Mouse (Mus musculus): Measurements from ENCODE around the gene Zfp768.
A peak's percentile ranks its signal among the peaks of the same experiment; 100 is the strongest.
"Not testable (repeated sequence)": the region's sequence is repeated elsewhere in the genome, so short reads cannot be mapped to it uniquely, and the experiment has no call there.

Zfp768 gene

GRCm38 (mm10) chr7:127345512-127346325 is at the start of gene Zfp768:
Gene Zfp768 (minus strand): TSS chr7:127345589.
- peak; percentile 92 for DNase-seq

- peak in 1 of 2 experiments; percentile 7 for DNase-seq
These were observed 48.5 kb upstream of the Zfp768 start for GRCm38 (mm10) chr7:127393944-127394333.

- peak; percentile 96 to 98 for DNase-seq
These were observed 48.0 kb upstream of the Zfp768 start, which contains the start of gene E430018J23Rik for GRCm38 (mm10) chr7:127393157-127393943. Gene E430018J23Rik (minus strand): TSS chr7:127393629.

GRCm38 (mm10) chr7:127392251-127392824 is 46.9 kb upstream of the Zfp768 start:
- DNase-seq, result no peak

GRCm38 (mm10) chr7:127391538-127391937 is 46.1 kb upstream of the Zfp768 start:
- DNase-seq, result no peak

DNA sequence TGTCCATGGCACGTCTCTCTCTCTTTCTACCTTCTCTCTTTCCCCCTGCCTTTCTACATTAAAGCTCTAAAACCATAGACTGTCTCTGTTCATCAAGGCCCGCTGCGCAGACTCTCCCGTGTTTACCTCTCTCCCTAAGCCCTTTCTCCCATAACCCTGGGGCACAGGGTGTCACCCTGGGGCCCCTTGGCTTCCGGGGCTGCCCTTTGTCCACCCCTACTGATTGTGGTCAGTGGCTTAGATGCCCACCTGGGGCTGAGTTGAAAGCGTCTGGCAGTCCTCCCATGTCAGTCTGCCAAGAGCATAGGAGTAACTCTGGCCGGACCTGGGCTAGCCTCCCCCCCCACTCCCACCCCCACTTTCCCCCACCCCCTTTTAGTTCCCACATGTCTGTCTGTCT is 44.9 kb upstream of the Zfp768 start:
- no peak for DNase-seq

GRCm38 (mm10) chr7:127388201-127388600 is 42.8 kb upstream of the Zfp768 start:
- not testable (repeated sequence) for DNase-seq

DNA sequence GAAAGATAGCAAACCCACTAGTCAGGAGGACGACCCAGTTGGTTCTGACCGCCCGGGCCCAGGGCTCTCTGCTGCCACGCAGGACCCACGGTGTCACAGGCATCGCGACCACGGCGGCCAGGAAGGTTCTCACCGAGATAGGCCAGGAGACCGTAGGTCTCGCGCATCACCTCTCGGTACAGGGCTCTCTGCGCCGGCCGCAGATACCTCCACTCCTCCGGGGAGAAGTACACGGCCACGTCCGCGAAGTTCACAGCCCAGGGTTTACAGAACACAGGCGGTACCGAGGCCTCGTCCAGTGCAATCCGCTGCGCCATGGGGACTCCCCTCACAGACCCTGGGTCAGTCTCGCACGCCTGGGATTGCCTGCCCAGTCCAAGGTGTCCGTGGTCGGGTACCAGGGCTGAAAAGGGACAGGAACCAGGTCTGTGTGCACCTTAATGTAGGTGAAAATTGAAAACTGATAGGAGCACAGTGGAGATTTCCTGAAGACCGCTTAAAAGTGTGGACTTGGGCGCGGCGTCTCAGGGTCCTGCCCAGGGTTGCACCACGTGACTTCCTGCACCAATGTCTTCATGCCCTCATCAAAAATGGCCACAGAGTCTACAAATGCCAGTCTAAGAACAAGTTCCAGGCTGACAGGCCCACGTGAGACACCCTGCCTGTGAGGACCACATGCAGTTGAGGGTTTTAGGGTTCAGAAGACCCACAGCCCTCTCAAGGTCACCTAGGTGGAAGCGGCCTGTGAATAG is 41.4 kb upstream of the Zfp768 start, which contains the start of gene 9130019O22Rik:
Gene 9130019O22Rik (minus strand): TSS at position 526 of the 752 bp plus-strand sequence.
- DNase-seq, result peak; percentile 85 to 86

- DNase-seq, result not testable (repeated sequence)
These were observed 40.2 kb upstream of the Zfp768 start for GRCm38 (mm10) chr7:127385560-127385959.

- no peak for DNase-seq
These were observed 33.0 kb upstream of the Zfp768 start for GRCm38 (mm10) chr7:127378310-127378921.

DNA sequence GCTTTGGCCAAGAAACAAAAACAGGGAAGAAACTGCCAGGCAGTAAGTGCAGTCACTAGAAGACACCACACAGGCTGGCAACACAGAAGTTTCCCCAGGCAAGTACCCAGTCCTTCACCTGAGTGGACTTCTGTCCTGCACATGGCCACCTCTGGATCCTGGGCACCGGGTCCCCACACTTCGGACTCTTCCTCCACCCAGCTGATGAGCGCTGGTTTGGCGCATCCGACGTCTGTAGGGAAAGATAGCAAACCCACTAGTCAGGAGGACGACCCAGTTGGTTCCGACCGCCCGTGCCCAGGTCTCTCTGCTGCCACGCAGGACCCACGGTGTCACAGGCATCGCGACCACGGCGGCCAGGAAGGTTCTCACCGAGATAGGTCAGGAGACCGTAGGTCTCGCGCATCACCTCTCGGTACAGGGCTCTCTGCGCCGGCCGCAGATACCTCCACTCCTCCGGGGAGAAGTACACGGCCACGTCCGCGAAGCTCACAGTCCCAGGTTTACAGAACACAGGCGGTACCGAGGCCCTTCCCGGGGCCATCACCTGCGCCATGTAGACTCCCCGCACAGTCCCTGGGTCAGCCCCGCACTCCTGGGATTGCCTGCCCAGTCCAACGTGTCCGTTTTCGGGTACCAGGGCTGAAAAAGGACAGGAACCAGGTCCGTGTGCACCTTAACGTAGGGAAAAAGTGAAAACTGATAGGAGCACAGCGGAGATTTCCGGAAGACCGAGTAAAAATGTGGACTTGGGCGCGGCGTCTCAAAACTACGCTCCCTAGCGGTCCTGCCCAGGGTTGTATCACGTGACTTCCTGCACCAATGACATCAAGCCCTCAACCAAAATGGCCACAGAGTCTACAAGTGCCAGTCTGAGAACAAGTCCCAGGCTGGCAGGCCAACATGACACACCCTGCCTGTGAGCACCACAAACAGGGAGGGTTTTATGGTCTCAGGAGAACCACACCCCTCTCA is 30.2 kb upstream of the Zfp768 start, which contains the start of gene Zfp747:
Gene Zfp747 (minus strand): TSS at position 780 of the 975 bp plus-strand sequence.
- peak; percentile 84 to 87 for DNase-seq

DNA sequence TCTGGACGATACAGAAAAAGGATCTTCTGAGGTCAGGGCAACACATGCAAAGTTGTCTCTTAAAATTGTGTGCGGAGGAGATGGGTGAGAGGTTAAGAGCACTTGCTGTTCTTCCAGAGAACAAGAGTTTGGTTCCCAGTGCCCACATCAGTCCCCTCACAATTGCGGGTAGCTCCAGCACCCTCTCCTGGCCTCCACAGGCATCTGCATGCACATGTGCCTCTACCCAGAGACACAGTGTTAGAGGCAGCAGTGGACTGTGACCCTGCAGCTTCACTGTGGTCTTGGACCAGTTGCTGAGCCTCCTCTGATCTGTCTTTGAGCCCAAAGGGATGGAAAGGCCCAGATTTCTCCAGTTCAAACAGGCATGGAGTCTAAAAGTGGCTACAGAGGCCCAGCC is 26.5 kb upstream of the Zfp768 start:
- peak in 1 of 2 experiments; percentile 7 for DNase-seq

DNA sequence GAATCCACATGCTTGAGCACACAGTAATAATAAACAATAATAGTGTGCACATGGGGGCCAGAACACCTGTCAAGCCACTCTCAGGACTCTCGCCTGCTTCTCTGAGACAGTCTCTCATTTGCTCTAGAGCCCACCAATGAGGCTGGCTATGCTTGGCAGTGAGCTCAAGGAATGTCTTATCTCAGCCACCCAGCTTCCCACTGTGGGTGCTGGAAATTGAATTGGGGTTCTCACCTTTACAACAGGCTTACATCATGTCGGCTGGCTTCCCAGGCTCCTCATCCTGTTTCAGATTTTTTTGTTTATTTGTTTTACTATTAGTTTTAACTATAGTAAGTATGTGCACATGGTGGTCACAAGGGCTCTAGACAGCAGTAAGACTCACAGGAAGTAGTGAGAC is 25.8 kb upstream of the Zfp768 start:
- no peak for DNase-seq

GRCm38 (mm10) chr7:127366249-127366648 is 20.9 kb upstream of the Zfp768 start:
- DNase-seq, result no peak

GRCm38 (mm10) chr7:127364166-127364565 is 18.8 kb upstream of the Zfp768 start:
- no peak for DNase-seq

- DNase-seq, result no peak
These were observed 18.1 kb upstream of the Zfp768 start for GRCm38 (mm10) chr7:127363475-127363921.

DNA sequence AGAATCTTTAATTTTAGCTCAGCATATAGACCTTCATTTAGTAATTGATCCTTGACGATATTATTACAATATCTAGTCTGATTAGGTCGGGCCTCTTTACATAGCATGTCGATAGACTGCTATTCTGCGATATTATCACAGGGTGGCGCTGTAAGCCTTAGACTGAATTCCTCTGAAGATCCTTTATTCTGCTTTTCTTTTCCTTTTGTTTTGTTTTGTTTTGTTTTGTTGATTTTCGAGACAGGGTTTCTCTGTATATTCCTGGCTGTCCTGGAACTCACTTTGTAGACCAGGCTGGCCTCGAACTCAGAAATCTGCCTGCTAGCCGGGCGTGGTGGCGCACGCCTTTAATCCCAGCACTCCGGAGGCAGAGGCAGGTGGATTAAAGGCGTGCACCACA is 17.0 kb upstream of the Zfp768 start:
- DNase-seq, result peak; percentile 60 to 63

GRCm38 (mm10) chr7:127361449-127361848 is 16.1 kb upstream of the Zfp768 start:
- DNase-seq, result no peak

DNA sequence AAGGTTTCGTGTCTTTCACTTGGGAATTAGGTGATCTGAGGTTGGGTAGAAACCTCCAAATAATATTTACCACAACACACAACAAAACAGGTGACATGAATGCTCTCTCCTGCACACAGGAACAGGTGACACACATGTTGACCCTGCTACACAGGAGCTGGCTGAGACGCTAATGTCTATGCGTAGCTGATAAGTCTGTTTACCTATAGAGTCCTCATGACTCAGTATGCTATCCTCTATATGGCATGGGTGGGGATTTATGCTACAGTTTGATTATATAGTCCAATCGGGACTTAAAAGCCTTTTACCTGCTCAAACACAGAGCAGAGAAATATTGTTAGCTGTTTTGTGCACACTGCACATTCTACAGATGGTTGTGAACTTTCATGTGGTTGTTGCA is 14.9 kb upstream of the Zfp768 start:
- no peak for DNase-seq

GRCm38 (mm10) chr7:127358472-127358871 is 13.1 kb upstream of the Zfp768 start:
- no peak for DNase-seq

- DNase-seq, result no peak
These were observed 12.5 kb upstream of the Zfp768 start for GRCm38 (mm10) chr7:127357871-127358270.
